Mouse (Mus musculus) c-Kit-positive CD71-positive TER-119-negative erythroid progenitor cells, embryonic 14.5 days (primary cell): Measurements from ENCODE around the gene Ccdc107.

ENCODE experiments used
- DNase-seq: peaks from one replicate; pipeline ENCODE4 v3.0.0-alpha.2; 2013; ENCODE audit warnings: low read depth

Gene Ccdc107

DNA sequence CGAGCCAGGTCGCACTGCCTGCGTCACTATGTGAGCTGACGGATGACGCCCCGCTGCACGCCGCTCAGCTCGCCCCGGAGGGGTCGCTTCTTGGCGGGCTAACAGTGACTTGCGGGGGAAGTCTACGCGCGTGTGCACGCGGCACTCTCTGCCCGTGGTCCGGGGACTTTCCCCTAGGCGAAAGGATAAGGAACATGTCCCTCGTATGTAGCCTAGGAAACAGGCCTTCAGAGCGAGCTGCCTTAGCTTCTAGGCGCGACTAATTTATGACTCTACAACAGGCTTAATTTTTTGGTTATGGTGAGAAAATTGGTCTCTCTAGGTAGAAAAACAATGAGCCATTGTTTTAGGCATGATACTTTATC is at the start of gene Ccdc107:
Gene Ccdc107, plus strand, starts transcription at position 80 of the 365 bp plus-strand sequence.
- DNase-seq, result peak; percentile 91

DNA sequence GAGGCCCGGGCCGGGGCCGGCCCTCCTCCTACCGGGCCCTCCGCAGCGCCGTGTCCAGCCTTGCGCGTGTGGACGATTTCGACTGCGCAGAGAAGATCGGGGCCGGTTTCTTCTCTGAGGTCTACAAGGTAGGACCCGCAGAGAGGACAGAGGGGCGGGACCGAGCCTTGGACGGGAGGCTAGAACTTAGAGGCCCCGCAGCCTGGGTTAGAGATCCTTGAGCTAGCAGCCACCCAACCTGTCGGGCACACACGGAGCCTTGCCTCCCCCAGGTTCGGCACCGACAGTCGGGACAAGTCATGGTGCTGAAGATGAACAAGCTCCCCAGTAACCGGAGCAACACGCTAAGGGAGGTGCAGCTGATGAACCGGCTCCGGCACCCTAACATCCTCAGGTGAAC is 49.2 kb upstream of the Ccdc107 start:
- no peak for DNase-seq

DNA sequence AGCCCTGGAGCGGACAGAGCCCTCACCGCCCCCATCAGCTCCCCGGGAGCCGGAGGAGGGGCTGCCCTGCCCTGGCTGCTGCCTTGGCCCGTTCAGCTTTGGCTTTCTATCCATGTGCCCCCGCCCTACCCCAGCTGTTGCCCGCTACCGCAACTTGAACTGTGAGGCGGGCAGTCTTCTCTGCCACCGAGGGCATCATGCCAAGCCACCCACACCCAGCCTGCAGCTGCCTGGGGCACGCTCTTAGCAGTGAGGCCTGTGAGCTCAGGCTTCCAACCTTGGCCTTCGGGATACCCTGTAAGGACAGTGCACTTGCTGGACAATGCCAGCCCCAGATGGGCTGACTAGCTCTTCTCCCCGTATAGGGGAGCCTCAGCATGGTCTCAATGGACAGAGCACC is 45.4 kb upstream of the Ccdc107 start:
- no peak for DNase-seq

DNA sequence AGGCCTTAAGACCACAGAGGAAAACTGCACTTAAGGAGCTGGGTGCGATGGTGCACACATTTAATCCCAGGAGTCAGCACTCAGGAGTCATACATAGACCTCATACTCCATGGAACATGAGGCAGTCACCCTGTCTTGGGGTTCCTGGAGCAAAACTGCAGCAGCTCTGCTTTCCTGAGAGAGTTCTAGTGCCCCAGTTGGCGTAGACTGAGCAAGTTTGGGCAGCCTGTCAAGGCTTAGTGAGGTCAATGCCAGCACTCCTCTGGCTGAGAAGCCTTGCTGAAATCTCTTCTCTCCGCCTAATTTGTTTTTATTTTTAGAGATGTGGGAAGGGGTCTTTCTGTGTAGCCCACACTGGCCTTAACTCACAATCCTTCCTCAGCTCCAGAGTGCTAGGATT is 44.1 kb upstream of the Ccdc107 start:
- DNase-seq, result no peak

DNA sequence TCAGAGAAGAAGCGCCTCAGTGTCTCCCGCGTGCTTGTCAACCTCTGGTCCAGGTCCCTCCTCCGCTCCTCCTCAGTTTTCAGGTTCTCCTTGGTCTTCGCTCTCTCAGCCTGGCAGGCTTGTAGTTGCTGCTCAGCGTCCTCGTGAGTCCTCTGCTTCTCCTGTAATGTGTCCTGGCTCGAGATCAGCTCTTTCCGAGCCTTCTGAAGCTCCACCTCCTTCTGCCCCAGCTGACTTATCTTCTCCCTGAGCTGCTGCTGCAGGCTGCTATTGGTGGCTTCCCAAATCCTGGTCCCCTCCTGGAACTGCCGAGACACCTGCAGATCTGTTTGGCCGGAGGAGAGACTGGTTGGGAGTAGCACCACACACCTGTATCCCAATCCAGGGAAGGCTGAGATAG is 40.4 kb upstream of the Ccdc107 start:
- DNase-seq, result no peak

DNA sequence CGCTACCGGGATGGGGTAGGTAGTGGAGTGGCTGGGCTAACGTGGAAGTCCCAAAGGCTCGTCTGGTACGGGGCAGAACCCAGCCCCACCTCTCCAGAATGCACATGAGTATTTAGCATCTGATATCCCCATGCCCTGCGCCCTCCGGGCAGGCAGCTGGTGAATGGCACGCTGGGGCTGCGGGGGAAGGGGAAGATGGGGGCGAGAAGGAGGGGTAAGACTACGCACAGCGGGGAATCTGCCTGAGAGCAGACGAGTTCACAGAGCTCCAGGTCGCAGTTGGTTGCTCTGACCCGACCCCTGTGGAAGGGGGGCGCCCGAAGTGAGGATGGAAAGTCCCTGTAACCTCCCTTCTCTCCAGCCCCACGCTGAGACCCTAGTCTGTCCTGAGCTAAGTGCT is 39.3 kb upstream of the Ccdc107 start:
- no peak for DNase-seq

DNA sequence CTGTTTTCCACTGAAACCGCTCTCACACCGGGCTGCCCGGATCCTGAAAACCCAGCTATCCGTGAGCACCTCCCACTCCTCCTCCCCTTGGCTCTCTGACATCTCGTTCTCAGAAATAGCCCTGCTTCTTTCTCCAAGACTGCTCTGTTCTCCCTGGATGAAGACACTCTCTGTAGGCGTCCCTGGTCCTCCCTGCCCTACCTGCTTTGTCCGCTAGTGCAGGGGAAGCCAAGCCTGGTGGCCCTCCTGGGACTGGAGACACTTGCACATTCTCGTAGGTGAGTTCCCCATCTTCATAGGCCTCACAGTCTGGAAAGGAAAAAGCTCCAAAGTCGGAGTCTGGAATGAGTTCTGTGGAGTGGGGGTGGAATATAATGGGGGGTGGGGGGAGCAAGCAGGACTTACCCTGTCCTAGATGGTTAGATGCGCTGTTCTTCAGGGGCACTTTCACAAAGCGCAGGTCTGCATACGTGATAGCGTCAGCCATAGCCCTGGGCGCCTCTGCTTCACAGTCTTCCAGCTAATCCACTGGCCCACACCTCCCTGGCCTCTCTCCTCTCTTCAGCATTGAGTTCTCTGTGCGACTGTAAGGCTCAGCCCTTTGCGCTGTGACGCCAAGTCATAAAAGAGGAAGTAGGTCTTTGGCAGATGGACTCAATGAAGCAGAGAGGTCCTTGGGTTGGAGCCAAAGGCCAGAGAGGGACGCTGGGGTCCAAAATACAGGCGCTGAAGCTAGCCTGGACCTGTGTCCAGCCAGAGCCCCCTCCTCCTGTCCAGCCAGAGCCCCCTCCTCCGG is 38.5 kb upstream of the Ccdc107 start, which contains the start of gene Cd72:
Gene Cd72, minus strand, starts transcription at position 588 of the 796 bp plus-strand sequence.
- DNase-seq, result no peak

DNA sequence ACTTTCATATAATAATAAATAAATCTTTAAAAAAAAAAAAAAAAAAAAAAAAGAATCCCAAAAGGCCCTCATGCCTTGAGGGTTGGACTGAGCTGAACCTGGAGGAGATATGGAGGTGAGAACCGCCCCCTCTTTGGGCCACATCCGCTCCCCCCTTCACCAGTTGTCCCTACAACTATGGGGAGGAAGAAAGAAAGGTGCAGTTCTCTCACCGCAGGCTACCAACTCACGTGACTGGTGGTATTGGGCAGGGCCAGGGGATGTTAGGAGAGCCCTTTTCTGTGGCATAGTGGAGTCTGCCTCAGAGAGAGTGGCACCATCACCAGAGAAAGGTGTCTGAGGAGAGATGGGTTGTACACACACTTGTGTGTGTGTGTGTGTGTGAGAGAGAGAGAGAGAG is 36.2 kb upstream of the Ccdc107 start:
- DNase-seq, result no peak

DNA sequence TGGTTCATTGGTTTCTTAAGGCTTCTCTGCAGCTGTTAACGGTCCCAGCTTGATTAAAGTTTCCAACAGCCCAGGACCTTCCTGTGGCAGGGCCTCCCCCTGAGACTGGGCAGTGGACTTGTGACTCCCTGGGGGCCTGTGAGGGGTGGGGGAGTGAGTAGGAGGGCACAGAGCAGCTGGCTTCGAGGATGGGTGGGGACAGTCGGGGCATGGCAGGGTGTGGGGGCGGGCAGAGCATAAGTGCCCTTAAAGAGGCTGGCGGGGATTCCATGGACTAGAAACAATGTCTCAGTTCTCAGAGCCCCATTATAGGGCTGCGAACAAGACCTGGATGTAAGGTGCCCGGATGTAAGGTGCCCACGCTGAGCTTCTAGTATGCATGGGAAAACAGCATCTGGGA is 35.6 kb upstream of the Ccdc107 start:
- DNase-seq, result no peak

DNA sequence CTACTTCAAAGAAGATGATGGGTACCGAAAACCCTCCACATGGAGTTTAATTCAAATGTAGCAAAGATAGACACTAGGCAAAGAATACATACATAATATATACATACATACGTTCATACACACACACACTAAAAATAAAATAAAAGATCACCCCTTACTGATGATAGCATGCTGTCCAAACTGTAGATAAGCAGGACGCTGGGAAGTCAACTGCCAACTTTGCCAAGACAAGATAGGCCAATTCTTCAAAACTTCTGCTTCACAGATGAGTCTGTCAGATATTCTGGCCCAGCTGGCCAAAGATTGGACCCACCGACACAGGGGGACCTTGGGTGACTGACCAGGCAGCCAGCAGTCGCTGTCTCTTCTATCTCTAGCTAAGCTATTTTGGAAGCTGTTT is 29.6 kb upstream of the Ccdc107 start:
- no peak for DNase-seq

DNA sequence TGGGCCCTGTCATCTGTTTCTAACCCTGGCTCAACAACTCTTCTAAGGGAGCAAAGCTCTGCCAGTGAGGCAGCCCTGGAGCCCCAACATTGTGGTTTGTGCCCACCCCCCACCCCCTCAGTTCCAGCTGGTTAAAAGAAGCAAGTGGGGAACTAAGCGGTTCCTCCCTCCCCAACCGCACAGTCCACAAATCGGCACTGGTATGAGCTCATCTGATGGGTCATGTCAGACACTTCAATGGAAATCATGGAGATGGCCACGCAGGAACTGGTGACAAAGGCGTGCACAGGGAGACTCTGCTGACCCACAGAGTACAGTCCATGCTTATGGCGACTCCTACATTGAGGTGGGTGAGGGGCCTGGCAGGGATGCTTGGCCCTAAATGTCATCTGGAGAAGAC is 26.8 kb upstream of the Ccdc107 start:
- no peak for DNase-seq

DNA sequence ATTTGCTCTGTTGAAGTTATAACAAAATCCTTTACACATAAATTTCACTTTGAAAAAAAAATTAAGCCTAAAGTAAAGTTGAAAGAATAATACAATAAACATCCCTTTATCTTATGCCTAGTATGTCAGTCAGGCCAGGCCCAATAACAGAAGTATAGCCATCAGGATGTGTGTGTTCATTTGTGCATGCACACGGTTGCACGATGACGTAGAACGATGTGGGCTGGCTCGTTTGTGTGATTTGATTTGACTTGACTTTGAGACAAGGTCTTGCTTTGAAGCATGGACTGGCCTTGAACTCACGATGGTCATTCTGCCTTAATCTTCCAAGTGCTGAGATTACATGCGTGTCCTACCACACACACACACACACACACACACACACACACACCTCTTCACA is 25.8 kb upstream of the Ccdc107 start:
- no peak for DNase-seq

DNA sequence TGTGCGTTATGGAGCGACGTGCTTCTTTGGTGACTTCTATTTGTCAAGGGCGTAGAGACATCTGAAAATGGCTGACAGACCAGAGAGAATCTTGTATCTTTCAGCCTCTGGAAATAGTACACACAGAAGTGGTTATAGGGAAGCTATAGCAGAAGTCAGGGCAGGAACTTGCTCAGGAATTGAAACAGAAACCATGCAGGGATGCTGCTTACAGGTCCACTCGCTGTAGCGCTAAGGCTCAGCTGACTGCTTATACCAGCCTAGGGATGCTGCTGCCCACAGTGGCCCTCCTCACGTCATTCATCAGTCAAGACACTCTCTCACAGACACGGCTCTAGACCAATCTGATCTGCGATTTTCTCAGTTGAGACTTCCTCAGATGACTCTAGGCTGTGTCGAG is 22.4 kb upstream of the Ccdc107 start:
- DNase-seq, result no peak

DNA sequence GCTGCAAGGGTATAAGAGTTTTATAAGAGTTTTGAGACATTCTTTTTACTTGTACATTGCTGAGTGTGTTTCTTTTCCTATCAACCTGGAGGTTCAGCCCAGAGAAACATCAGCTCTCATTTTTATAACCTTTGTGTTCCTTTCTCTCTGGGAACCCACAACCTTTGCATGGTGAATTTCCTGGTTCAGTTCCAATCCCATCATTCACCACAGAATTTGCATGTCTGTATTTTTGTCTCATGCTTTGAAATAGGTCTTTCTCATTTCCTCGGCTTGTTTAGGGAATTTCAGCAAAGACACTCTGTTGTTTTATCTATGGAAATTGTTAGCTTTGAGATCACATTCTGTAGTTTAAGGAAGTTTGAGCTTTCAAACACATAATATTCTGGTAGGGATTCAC is 19.1 kb upstream of the Ccdc107 start:
- no peak for DNase-seq

DNA sequence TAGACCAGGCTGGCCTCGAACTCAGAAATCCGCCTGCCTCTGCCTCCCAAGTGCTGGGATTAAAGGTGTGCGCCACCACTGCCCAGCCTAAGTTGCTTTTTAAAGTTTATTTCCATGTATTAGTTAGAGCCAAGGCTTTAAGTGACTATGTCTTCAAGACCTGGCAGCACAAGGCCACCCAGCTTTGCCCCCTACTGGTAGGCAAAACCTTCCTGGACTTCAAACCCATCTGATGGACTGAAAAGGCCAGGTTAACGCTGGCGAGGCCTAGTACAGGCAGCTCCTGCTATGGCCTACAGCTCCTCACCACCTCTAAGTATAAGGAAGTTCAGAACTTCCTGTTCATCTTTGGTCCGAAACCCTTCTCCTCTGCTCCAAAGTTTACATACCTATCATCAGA is 16.1 kb upstream of the Ccdc107 start:
- no peak for DNase-seq

DNA sequence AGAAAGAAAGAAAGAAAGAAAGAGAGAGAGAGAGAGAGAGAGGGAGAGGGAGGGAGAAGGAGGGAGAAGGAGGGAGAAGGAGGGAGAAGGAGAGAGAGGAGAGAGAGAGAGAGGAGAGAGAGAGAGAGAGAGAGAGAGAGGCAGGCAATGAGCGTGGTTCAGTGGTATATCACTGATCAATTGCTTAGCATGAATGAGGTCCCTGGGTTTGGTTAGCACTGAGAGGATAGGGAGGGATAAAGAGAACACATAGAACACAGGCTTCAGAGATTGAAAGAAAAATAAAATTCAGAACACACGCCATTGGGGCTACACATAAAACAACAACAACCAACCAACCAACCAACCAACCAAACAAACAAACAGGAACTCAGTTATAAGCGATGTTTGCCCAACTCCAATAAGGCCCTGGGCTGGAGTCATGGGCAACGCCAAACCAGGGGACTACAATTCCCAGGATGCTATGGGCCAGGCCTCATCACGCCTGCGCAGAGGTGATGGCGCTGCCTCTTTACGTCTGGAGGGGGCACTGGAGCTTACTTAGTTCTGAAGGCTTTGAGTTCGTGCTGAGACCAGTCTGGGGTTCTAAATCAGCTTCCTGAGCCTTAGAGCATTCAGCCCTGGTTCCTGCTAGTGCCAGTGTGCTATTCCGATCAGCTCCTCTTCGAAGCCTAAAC is 14.7 kb upstream of the Ccdc107 start:
- peak; percentile 91 for DNase-seq

DNA sequence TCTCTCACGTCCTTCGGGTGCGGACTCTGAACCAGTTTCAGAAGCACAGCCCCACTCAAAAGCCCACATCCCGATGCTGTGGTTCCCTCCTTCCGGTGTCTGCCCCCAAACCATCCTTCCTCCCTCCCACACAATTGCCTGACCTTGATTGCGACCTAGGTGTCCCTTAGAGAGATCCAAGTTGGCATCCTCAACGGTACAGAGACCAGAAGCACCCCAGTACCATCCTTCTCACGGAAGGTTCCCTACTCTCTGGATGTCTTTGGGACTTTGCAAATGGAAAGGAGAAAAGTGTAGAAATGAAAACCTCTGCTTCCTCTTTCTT is 14.2 kb upstream of the Ccdc107 start:
- no peak for DNase-seq

DNA sequence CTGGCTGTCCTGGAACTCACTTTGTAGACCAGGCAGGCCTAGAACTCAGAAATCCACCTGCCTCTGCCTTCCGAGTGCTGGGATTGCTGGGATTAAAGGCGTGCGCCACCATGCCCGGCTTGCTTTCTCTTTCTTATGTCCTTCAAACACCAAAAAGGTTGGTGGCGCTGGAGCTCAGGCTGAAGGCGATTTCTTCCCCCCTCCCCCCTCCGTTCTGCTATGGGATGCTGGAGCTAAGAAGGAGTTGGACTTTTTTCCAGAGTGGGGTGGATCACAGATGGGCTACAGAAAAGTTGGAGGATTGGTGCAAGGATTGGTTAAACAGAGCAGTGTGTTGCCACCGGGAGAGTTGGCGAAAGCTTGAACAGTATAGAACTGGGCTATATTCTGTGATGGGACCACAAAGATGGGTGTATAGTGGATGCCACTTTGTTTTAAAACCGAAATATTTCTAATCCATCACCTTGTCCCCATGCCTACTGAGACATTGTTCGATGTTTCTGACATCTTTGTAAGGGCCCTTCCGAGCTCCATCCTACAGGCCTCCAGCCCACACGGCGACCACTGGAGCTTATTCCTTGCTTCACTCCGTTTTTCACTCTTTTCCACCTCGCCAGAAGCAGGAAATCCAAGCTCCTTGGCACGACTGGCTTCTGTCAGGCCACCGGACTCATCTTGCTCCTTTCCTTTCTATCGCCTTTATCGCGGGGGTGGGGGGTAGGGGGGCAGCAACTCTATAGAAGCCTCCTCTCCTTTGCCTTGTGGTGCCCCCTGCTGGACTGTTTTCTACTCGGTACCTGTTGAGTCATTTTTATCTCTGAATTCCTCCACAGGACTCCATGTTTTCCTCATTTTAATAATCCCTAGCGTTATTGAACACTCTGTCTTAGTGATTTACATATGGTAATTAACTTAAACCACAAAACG is 13.5 kb upstream of the Ccdc107 start:
- peak; percentile 68 for DNase-seq

DNA sequence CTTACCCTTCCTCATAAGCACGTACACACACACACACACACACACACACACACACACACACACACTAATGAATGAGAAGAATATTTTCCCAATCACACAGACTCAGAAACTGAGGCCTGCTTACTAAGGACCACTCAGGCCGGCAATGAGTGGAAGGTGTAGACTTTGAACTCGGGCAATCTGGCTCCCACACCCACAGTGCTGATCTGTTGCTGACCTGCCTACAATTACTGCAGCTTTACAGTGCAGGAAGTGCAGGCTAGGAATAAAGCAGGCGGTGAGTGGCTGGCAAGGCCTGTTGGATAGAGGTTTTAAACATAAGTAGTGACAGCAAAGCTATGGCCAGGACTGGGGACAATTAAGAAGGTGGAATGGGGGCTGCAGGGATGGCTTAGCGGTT is 11.7 kb upstream of the Ccdc107 start:
- DNase-seq, result no peak

DNA sequence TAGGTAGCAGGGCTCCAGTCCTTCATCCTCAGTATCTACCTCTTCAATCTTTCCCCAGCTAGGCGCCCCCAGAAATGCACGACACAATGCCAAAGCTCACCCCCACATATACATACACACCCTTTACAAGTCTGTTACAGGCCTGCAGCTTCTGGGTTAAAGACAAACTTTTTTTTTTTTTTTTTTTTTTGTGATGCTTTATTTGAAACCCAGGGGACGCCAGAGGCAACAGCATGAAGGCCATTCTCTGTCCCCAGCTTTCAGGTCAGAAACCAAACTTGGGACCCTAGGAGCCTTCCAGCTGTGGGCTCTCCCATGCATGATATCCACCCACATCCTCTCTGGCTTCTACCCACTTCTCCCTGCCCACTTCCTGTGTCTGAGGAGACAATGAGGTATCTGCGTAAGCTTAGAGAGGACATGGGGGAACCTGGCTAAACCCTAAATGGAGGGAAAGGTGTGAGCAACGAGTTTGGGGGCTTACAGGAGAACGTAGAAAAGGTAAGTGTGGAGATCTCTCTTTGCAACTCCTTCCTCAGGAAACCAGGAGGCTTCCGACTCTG is 10.7 kb upstream of the Ccdc107 start:
- no peak for DNase-seq

DNA sequence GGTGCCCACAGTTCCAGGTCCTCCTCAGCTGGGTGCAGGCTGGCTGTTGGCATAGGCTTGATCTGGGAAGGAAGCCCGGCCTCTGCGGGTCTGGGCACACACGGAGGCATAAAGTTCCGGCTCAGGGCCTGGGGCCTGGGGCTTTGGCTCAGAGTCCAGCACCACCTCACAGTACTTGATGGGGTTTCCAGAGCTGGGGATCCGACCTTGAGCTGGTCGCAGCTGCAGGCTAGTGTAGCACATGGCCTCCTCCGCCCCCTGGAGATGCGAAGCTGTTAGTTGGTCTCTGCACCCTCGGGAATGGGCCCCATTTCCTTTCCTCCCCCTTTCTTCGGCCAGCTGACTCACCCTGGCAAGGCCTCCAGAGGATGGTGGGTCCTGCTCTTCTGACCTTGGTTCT is 10.1 kb upstream of the Ccdc107 start:
- DNase-seq, result no peak

DNA sequence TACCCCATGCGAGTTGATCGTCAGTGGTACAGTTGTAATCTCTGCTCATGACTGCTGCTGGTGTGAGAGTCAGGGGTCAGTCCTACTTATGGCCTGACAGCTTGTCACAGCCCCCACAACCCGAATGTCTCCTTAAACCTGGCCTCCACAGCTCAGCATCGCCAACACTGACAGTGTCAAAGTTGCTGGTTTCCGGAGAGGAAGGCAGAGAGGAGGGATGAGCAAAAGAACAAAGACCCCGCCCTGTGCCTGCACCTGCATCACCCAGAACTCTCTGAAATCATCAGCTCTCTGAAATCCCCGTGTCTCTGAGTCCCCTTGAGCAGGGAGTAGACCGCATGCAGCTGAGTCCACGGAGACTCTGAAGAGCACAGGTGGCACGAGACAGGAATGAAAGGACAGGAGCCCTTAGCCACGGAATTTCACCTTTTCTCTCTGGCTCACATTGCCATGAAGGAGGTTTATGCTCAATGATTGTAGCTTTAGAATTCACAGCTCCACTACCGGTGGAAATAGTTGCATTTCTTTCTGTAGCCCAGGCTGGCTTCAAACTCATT is 9.1 kb upstream of the Ccdc107 start, which contains the start of gene Sit1:
Gene Sit1, minus strand, starts transcription at position 200 of the 557 bp plus-strand sequence.
- DNase-seq, result no peak
